In genomic region chr3:100506715-100507114, GRCm38 (mm10) we compare ENCODE assay signal across 22 mouse cellular contexts. TPM values are rescaled to one million over a fixed set of nuclear protein-coding genes. Genes with fewer than 3 reads are reported as not detected.
DNase-seq lines count a peak whose midpoint lies in the region; ATAC-seq and TF ChIP-seq lines count a peak whose summit lies in the region.
"Had no signal": no experiment of that assay in that cellular context is flagged by ENCODE, and none has a peak within 500 bp of the region (broad histone marks: within the 10 kb centered on the region; RNA-seq: fewer than 3 reads in every experiment).

No protein-coding gene starts in this region.

- H3K4me2 ChIP-seq in limb, embryonic 14.5 days (replicated peaks; ENCODE audit: low read depth, low read length, severe bottlenecking), result no peak overlapping the region
- no peak overlapping the region for H3K4me2 ChIP-seq in liver, postnatal 0 days (ENCODE audit: low read depth, low read length)
- H3K4me2 ChIP-seq in hindbrain, embryonic 14.5 days (replicated peaks), result no peak overlapping the region
- H3K4me2 ChIP-seq: forebrain, embryonic 12.5 days; heart, embryonic 11.5 days; hindbrain, embryonic 12.5 days; lung, embryonic 15.5 days; midbrain, embryonic 13.5 days had no signal

- no peak for ATAC-seq in limb, embryonic 14.5 days (ENCODE audit: low FRiP score, low read depth)
- ATAC-seq in liver, postnatal 0 days, result peak; percentile 49
- no peak for ATAC-seq in hindbrain, embryonic 14.5 days (ENCODE audit: low FRiP score)
- ATAC-seq: inflammation-experienced regulatory T-cells, adult 6 months; midbrain, embryonic 13.5 days had no signal

- 65% methylated on average over 2 of the region's 2 CpGs for WGBS in limb, embryonic 14.5 days
- WGBS in liver, postnatal 0 days (ENCODE audit: insufficient replicate concordance), result 51% methylated on average over 2 of the region's 2 CpGs
- 95% methylated on average over 2 of the region's 2 CpGs for WGBS in hindbrain, embryonic 14.5 days

- no peaks in the 10 kb centered on the region for H3K4me1 ChIP-seq in MEL (ENCODE audit: control insufficient read depth in 1 of 2, insufficient read depth in 2 of 2, low read length in 2 of 2)
- H3K4me1 ChIP-seq in limb, embryonic 14.5 days (ENCODE audit: control insufficient read depth, insufficient read depth, low read length), result no peaks in the 10 kb centered on the region
- no peaks in the 10 kb centered on the region for H3K4me1 ChIP-seq in liver, postnatal 0 days (ENCODE audit: insufficient read depth)
- H3K4me1 ChIP-seq in hindbrain, embryonic 14.5 days (replicated peaks; ENCODE audit: control insufficient read depth, insufficient read depth, low read length), result no peaks in the 10 kb centered on the region
- H3K4me1 ChIP-seq: forebrain, embryonic 12.5 days; hindbrain, embryonic 12.5 days; lung, embryonic 15.5 days; midbrain, embryonic 13.5 days had no signal

- TF ChIP-seq EP300 in MEL (IDR thresholded peaks at IDR 0.05; ENCODE audit: low read depth in 1 of 2, low read length in 2 of 2), result no peak
- TF ChIP-seq EP300 in liver, postnatal 0 days (IDR thresholded peaks at IDR 0.05; ENCODE audit: low read depth), result no peak

- no peak for TF ChIP-seq RAD21 in MEL (IDR thresholded peaks at IDR 0.05; ENCODE audit: low read depth, low read length)

- H3K36me3 ChIP-seq in MEL (ENCODE audit: control insufficient read depth in 1 of 2, insufficient read depth in 2 of 2, low read length in 2 of 2), result no peaks in the 10 kb centered on the region
- H3K36me3 ChIP-seq in limb, embryonic 14.5 days (ENCODE audit: control insufficient read depth, insufficient read depth, low read length), result no peaks in the 10 kb centered on the region
- H3K36me3 ChIP-seq in liver, postnatal 0 days (replicated peaks; ENCODE audit: insufficient read depth, low read length), result no peaks in the 10 kb centered on the region
- no peaks in the 10 kb centered on the region for H3K36me3 ChIP-seq in hindbrain, embryonic 14.5 days (replicated peaks; ENCODE audit: control insufficient read depth, insufficient read depth)
- H3K36me3 ChIP-seq: forebrain, embryonic 12.5 days; hindbrain, embryonic 12.5 days; lung, embryonic 15.5 days; midbrain, embryonic 13.5 days had no signal

- TF ChIP-seq CTCF in MEL (IDR thresholded peaks at IDR 0.05 in 2 of 3, conservative IDR thresholded peaks at IDR 0.05 in 1 of 3; ENCODE audit: control insufficient read depth in 1 of 3, insufficient read depth in 1 of 3, low read depth in 2 of 3, low read length in 3 of 3, poor library complexity in 1 of 3, severe bottlenecking in 1 of 3), result no peak
- TF ChIP-seq CTCF in liver, postnatal 0 days (IDR thresholded peaks at IDR 0.05; ENCODE audit: low read depth), result no peak

- H3K27ac ChIP-seq in MEL (ENCODE audit: control insufficient read depth, low read depth, low read length), result no peak overlapping the region
- H3K27ac ChIP-seq in limb, embryonic 14.5 days (replicated peaks; ENCODE audit: low read depth, low read length), result no peak overlapping the region
- no peak overlapping the region for H3K27ac ChIP-seq in liver, postnatal 0 days (ENCODE audit: low read depth)
- H3K27ac ChIP-seq in hindbrain, embryonic 14.5 days, result no peak overlapping the region
- H3K27ac ChIP-seq: forebrain, embryonic 12.5 days; hindbrain, embryonic 12.5 days; lung, embryonic 15.5 days; midbrain, embryonic 13.5 days had no signal

- no peak for TF ChIP-seq POLR2A in MEL (IDR thresholded peaks at IDR 0.05; ENCODE audit: control insufficient read depth in 1 of 2, insufficient read depth in 1 of 2, low read depth in 1 of 2, low read length in 2 of 2, poor library complexity in 1 of 2)
- no peak for TF ChIP-seq POLR2A in limb, embryonic 14.5 days (IDR thresholded peaks at IDR 0.05; ENCODE audit: borderline replicate concordance, extremely low read depth, insufficient read depth, insufficient read length)

- H3K79me2 ChIP-seq in MEL (ENCODE audit: control insufficient read depth, insufficient read depth, low read length, poor library complexity), result no peaks in the 10 kb centered on the region

- peak; percentile 48 for DNase-seq in MEL (ENCODE audit: low read depth, low spot score)
- DNase-seq in R1 (ENCODE audit: low read depth, low spot score), result peak; percentile 19
- DNase-seq in limb, embryonic 14.5 days (ENCODE audit: low spot score), result peak; percentile 18
- no peak for DNase-seq in liver, postnatal 0 days
- no peak for DNase-seq in adrenal gland, postnatal 14 days
- no peak for DNase-seq in hindbrain, embryonic 14.5 days (ENCODE audit: low spot score)
- no peak for DNase-seq in urinary bladder, postnatal 25 days (ENCODE audit: low spot score)
- DNase-seq in frontal cortex, postnatal 36 days (ENCODE audit: low spot score in 2 of 2), result no peak
- DNase-seq: cerebellum, adult 2 months; gastrocnemius, postnatal 25 days; heart, postnatal 10 days; kidney, adult 8-10 months; kidney, postnatal 14 days; right cerebral cortex, postnatal 14 days; thymus, adult 18-20 months; thymus, postnatal 4 days had no signal

- H3K9me3 ChIP-seq in MEL (replicated peaks; ENCODE audit: insufficient read depth, low read length), result no peaks in the 10 kb centered on the region
- H3K9me3 ChIP-seq in limb, embryonic 14.5 days (ENCODE audit: control insufficient read depth, low read length), result no peaks in the 10 kb centered on the region
- no peaks in the 10 kb centered on the region for H3K9me3 ChIP-seq in liver, postnatal 0 days (ENCODE audit: low read length)
- H3K9me3 ChIP-seq in hindbrain, embryonic 14.5 days (ENCODE audit: control insufficient read depth, low read length), result no peaks in the 10 kb centered on the region
- H3K9me3 ChIP-seq: forebrain, embryonic 12.5 days; hindbrain, embryonic 12.5 days; lung, embryonic 15.5 days; midbrain, embryonic 13.5 days had no signal

- H3K27me3 ChIP-seq in MEL (ENCODE audit: control insufficient read depth in 1 of 2, insufficient read depth in 2 of 2, low read length in 2 of 2), result no peaks in the 10 kb centered on the region
- H3K27me3 ChIP-seq in limb, embryonic 14.5 days (ENCODE audit: control insufficient read depth, insufficient read depth, low read length), result no peaks in the 10 kb centered on the region
- no peaks in the 10 kb centered on the region for H3K27me3 ChIP-seq in liver, postnatal 0 days (ENCODE audit: insufficient read depth, low read length)
- H3K27me3 ChIP-seq in hindbrain, embryonic 14.5 days (ENCODE audit: control insufficient read depth, insufficient read depth, low read length), result no peaks in the 10 kb centered on the region
- H3K27me3 ChIP-seq: forebrain, embryonic 12.5 days; hindbrain, embryonic 12.5 days; lung, embryonic 15.5 days; midbrain, embryonic 13.5 days had no signal

- no peak overlapping the region for H3K9ac ChIP-seq in MEL (ENCODE audit: control insufficient read depth, low read depth, low read length, poor library complexity, severe bottlenecking)
- H3K9ac ChIP-seq in limb, embryonic 14.5 days (ENCODE audit: low read depth, low read length, severe bottlenecking), result no peak overlapping the region
- no peak overlapping the region for H3K9ac ChIP-seq in liver, postnatal 0 days (replicated peaks)
- H3K9ac ChIP-seq in hindbrain, embryonic 14.5 days, result no peak overlapping the region
- H3K9ac ChIP-seq: forebrain, embryonic 12.5 days; hindbrain, embryonic 12.5 days; lung, embryonic 15.5 days; midbrain, embryonic 13.5 days had no signal

- H3K4me3 ChIP-seq in MEL (ENCODE audit: control insufficient read depth in 1 of 2, insufficient read depth in 1 of 2, low read depth in 2 of 2, low read length in 2 of 2), result no peak overlapping the region
- no peak overlapping the region for H3K4me3 ChIP-seq in limb, embryonic 14.5 days (replicated peaks; ENCODE audit: low read length)
- no peak overlapping the region for H3K4me3 ChIP-seq in liver, postnatal 0 days (ENCODE audit: low read depth, low read length)
- no peak overlapping the region for H3K4me3 ChIP-seq in hindbrain, embryonic 14.5 days (replicated peaks; ENCODE audit: low read length)
- H3K4me3 ChIP-seq: forebrain, embryonic 12.5 days; hindbrain, embryonic 12.5 days; lung, embryonic 15.5 days; midbrain, embryonic 13.5 days had no signal

TF ChIP-seq in MEL, 35 proteins besides CTCF, POLR2A, EP300 and RAD21:
- TF ChIP-seq NRF1 (IDR thresholded peaks at IDR 0.05; ENCODE audit: insufficient read depth, low read depth, low read length, poor library complexity, severe bottlenecking), result no peak
- TF ChIP-seq RCOR1 (IDR thresholded peaks at IDR 0.05; ENCODE audit: low read depth, low read length), result no peak
- TF ChIP-seq ZKSCAN1 (IDR thresholded peaks at IDR 0.05; ENCODE audit: low read depth, low read length), result no peak
- TF ChIP-seq JUND (IDR thresholded peaks at IDR 0.05; ENCODE audit: low read depth, low read length), result no peak
- TF ChIP-seq POLR2AphosphoS5 (IDR thresholded peaks at IDR 0.05; ENCODE audit: borderline replicate concordance, low read depth, low read length), result no peak
- TF ChIP-seq ETS1 (IDR thresholded peaks at IDR 0.05; ENCODE audit: low read depth, low read length), result no peak

RNA-seq across cellular contexts. Expression of gene Tent5c, which starts 17.6 kb away (rescaled TPM):
- total RNA-seq in MEL (2012; rRNA removed), result 2.0 and 3.5 TPM in 2 replicates
- polyA plus RNA-seq in MEL (2012; ENCODE audit: insufficient read depth in 1 of 2, insufficient read length in 2 of 2, low read depth in 1 of 2, low replicate concordance in 2 of 2, missing spikeins in 1 of 2), result 1 to 10 TPM in 1 of 2 experiments, not detected in 1; 3.6 TPM
- polyA plus RNA-seq in limb, embryonic 14.5 days (2012; rRNA removed), result 3.9 and 4.0 TPM in 2 replicates
- polyA plus RNA-seq in limb, embryonic 14.5 days (2014; fragmentation: Nextera tagmentation; extraction: Ambion mirVana), result 6.5 and 8.7 TPM in 2 replicates
- 30.7 and 32.5 TPM in 2 replicates for polyA plus RNA-seq in liver, postnatal 0 days (2015; fragmentation: Nextera tagmentation; extraction: Ambion mirVana)
- total RNA-seq in adrenal gland, postnatal 14 days (2021), result 39.4 and 51.7 TPM in 2 replicates
- 3.2 and 5.7 TPM in 2 replicates for polyA plus RNA-seq in hindbrain, embryonic 14.5 days (2014; fragmentation: Nextera tagmentation; extraction: Ambion mirVana)

Comparison
In these comparisons a context has a peak if more than half of its experiments do, and no peak if none do; other contexts are left out.
1. DNase-seq: peak in MEL (single experiment), R1 (single experiment) and limb, embryonic 14.5 days (single experiment); none in liver, postnatal 0 days (single experiment), adrenal gland, postnatal 14 days (single experiment), hindbrain, embryonic 14.5 days (single experiment), urinary bladder, postnatal 25 days (single experiment) and frontal cortex, postnatal 36 days (0 of 2).